11 mouse cellular contexts compared by ENCODE assay signal in genomic region chr16:29771728-29772608, GRCm38 (mm10).
DNase-seq lines count a peak whose midpoint lies in the region; ATAC-seq and TF ChIP-seq lines count a peak whose summit lies in the region.
"Had no signal": no experiment of that assay in that cellular context is flagged by ENCODE, and none has a peak within 500 bp of the region (broad histone marks: within the 10 kb centered on the region; RNA-seq: fewer than 3 reads in every experiment).

No protein-coding gene starts in this region.

- ATAC-seq in intestine, embryonic 16.5 days = 0 out of 2 replicates have a peak, but pooled peaks have one; percentile 31
- no peak for ATAC-seq in megakaryocyte-erythroid progenitor cell, adult 5-6 weeks (replicated peaks; ENCODE audit: low FRiP score, low TSS enrichment, poor library complexity, severe bottlenecking)

- 36% methylated on average over 13 of the region's 13 CpGs for WGBS in intestine, embryonic 16.5 days

- H3K9me3 ChIP-seq in E14TG2a.4 (ENCODE audit: low read length) = no peaks in the 10 kb centered on the region
- no peaks in the 10 kb centered on the region for H3K9me3 ChIP-seq in intestine, embryonic 16.5 days (ENCODE audit: control insufficient read depth, low read length)
- H3K9me3 ChIP-seq: hindbrain, embryonic 15.5 days had no signal

- no peak overlapping the region for H3K4me2 ChIP-seq in intestine, embryonic 16.5 days (ENCODE audit: low read depth, low read length)
- H3K4me2 ChIP-seq: hindbrain, embryonic 15.5 days had no signal

- TF ChIP-seq CTCF in E14TG2a.4 (conservative IDR thresholded peaks at IDR 0.05; ENCODE audit: low read length) = no peak

- H3K27me3 ChIP-seq in E14TG2a.4 (ENCODE audit: insufficient read depth, low read length) = no peaks in the 10 kb centered on the region
- H3K27me3 ChIP-seq in intestine, embryonic 16.5 days (replicated peaks; ENCODE audit: control insufficient read depth, insufficient read depth, low read length) = no peaks in the 10 kb centered on the region

- H3K4me3 ChIP-seq in E14TG2a.4 (replicated peaks; ENCODE audit: low read length) = peak overlapping the region; percentile 17
- no peak overlapping the region for H3K4me3 ChIP-seq in intestine, embryonic 16.5 days (ENCODE audit: low read length)
- H3K4me3 ChIP-seq: erythroblast, embryonic 14.5 days; hindbrain, embryonic 15.5 days had no signal

- H3K4me1 ChIP-seq in E14TG2a.4 (replicated peaks; ENCODE audit: low read depth, low read length) = peaks cover 67% of the 10 kb centered on the region
- H3K4me1 ChIP-seq in intestine, embryonic 16.5 days (ENCODE audit: control insufficient read depth, insufficient read depth, low read length) = peaks cover 36% of the 10 kb centered on the region

- H3K9ac ChIP-seq in intestine, embryonic 16.5 days (ENCODE audit: low read depth, low read length) = peak overlapping the region; percentile 49
- H3K9ac ChIP-seq: hindbrain, embryonic 15.5 days had no signal

- peak; percentile 12 to 17 for DNase-seq in frontal cortex, postnatal 36 days (ENCODE audit: low spot score in 2 of 2)
- no peak for DNase-seq in frontal cortex, postnatal 25 days (ENCODE audit: low spot score in 2 of 2)
- peak; percentile 27 to 47 for DNase-seq in cerebellum, postnatal 25 days
- no peak for DNase-seq in adrenal gland, adult 18-20 months (ENCODE audit: low spot score in 2 of 2)
- DNase-seq in urinary bladder, postnatal 10 days (ENCODE audit: low spot score) = no peak
- DNase-seq: adrenal gland, postnatal 14 days had no signal

- no peak overlapping the region for H3K27ac ChIP-seq in intestine, embryonic 16.5 days (ENCODE audit: low read length)
- H3K27ac ChIP-seq: hindbrain, embryonic 15.5 days had no signal

- H3K36me3 ChIP-seq in E14TG2a.4 (ENCODE audit: insufficient read depth, low read length) = no peaks in the 10 kb centered on the region
- H3K36me3 ChIP-seq in intestine, embryonic 16.5 days (ENCODE audit: control insufficient read depth, insufficient read depth, low read length) = no peaks in the 10 kb centered on the region
- H3K36me3 ChIP-seq: hindbrain, embryonic 15.5 days had no signal

Comparison
In these comparisons a context has a peak if more than half of its experiments do, and no peak if none do; other contexts are left out.
1. DNase-seq: peak in frontal cortex, postnatal 36 days (2 of 2) and cerebellum, postnatal 25 days (2 of 2); none in frontal cortex, postnatal 25 days (0 of 2), adrenal gland, adult 18-20 months (0 of 2) and urinary bladder, postnatal 10 days (single experiment).